Mouse (Mus musculus) midbrain, embryonic 16.5 days (tissue): Measurements from ENCODE around the gene Erc2. TPM values are rescaled to one million over a fixed set of nuclear protein-coding genes. Genes with fewer than 3 reads are reported as not detected.

Experiments
- ATAC-seq: fragments of 200-750 bp; cut with Nextera tagmentation; 2 replicates; pipeline ENCODE4 v1.8.0; 2017; ENCODE audit warnings: moderate TSS enrichment
- H3K27ac ChIP-seq: fragments of 300-500 bp; sonication (generic); 2 replicates; pipeline ENCODE4 v1.5.1; 2014; ENCODE audit warnings: mild to moderate bottlenecking, low read length, mixed read lengths
- H3K27me3 ChIP-seq: fragments of 300-500 bp; sonication (generic); 2 replicates; pipeline ENCODE4 v1.6.1; 2014; ENCODE audit warnings: low read depth, low read length, mixed read lengths; ENCODE audit not compliant: control insufficient read depth, insufficient read depth
- H3K36me3 ChIP-seq: fragments of 300-500 bp; sonication (generic); 2 replicates; pipeline ENCODE4 v1.6.1; 2014; ENCODE audit warnings: mild to moderate bottlenecking, low read length, moderate library complexity, mixed read lengths; ENCODE audit not compliant: control insufficient read depth, insufficient read depth
- H3K4me1 ChIP-seq: fragments of 300-500 bp; sonication (generic); 2 replicates; pipeline ENCODE4 v1.6.1; 2014; ENCODE audit warnings: mild to moderate bottlenecking, low read length, mixed read lengths; ENCODE audit not compliant: control insufficient read depth, insufficient read depth
- H3K4me2 ChIP-seq: fragments of 300-500 bp; sonication (generic); 2 replicates; pipeline ENCODE4 v1.6.1; 2014; ENCODE audit warnings: mild to moderate bottlenecking, low read length, mixed read lengths
- H3K4me3 ChIP-seq: fragments of 300-500 bp; sonication (generic); 2 replicates; pipeline ENCODE4 v1.5.1; 2014; ENCODE audit warnings: low read depth, mild to moderate bottlenecking, low read length, moderate library complexity, mixed read lengths
- H3K9ac ChIP-seq: fragments of 300-500 bp; sonication (generic); 2 replicates; pipeline ENCODE4 v1.6.1; 2014; ENCODE audit warnings: low read depth, low read length, mixed read lengths
- H3K9me3 ChIP-seq: fragments of 300-500 bp; sonication (generic); replicated peaks from 2 replicates; pipeline ENCODE4 v1.6.1; 2014; ENCODE audit warnings: mild to moderate bottlenecking, low read length, mixed read lengths; ENCODE audit not compliant: control insufficient read depth, poor library complexity, severe bottlenecking
- WGBS: fragments of 180-500 bp; shearing (Covaris S2); extraction: QIAGEN DNeasy Blood & Tissue Kit; methylation state at CpG from one replicate; pipeline ENCODE4 v1.1.7; 2014; 5-methylcytosine and 5-hydroxymethylcytosine counted together
- polyA plus RNA-seq: library from polyadenylated mRNA; unstranded; fragments of >200 nt; fragmentation: Nextera tagmentation; extraction: Ambion mirVana; gene quantifications from 2 replicates; pipeline ENCODE4 v1.2.1, GENCODE M21; 2015

Gene Erc2
- polyA plus RNA-seq, 1 experiment from 2014 or later = 94.2 TPM

DNA sequence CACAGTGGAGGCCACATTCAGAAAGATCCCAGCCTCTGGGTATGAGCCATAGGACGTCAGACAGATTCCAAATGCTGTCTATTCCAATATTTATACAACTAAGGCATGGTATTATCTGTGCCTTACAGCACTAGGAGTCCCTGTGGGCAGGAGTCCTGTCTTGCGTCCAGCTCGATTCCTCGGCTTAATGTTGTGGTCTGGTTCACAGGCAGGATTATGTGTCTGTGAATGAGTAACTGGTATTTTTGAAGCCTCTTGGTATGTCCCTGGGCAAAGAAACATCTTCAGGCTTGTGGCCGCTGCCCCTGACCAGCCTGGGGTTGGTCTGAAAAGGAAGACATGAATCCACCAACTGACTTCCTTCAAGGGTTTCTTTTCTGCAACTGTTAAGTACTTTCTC lies 153.1 kb downstream of the Erc2 start:
- no peaks in the 10 kb centered on the region for H3K36me3 ChIP-seq
- WGBS = 38% methylated on average over 5 of the region's 5 CpGs
- no peak for ATAC-seq

DNA sequence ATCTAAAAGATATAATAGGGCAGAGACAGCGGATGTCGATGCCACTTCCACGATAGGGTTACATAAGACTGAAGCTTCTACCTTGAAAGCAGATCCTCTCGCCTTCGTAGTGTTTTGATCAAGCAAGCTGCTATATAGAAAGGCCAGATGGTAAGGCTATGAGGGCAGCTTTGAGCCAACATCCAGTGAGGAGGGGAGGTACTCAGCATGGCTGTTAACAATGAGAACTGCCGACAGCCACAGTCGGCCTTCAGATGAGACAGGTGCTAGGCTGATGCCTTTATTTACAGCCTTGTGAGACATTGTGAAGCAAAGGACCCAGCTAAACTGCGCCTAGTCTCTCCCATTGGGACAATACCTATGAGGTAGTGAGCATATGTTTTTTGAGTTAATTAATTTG lies 156.3 kb downstream of the Erc2 start:
- H3K4me3 ChIP-seq = no peak overlapping the region
- H3K36me3 ChIP-seq = peaks cover 2% of the 10 kb centered on the region; the same call in 1 of the 2 replicates
- H3K27ac ChIP-seq = no peak overlapping the region
- no peaks in the 10 kb centered on the region for H3K27me3 ChIP-seq
- no peak for ATAC-seq
- H3K9ac ChIP-seq = no peak overlapping the region
- H3K4me1 ChIP-seq = no peaks in the 10 kb centered on the region
- WGBS = 53% methylated on average over 8 of the region's 8 CpGs
- no peak overlapping the region for H3K4me2 ChIP-seq
- H3K9me3 ChIP-seq = no peaks in the 10 kb centered on the region

More for the DNA sequence above, 153.1 kb downstream of the Erc2 start:
- no peak overlapping the region for H3K27ac ChIP-seq
- H3K4me2 ChIP-seq = no peak overlapping the region
- H3K9me3 ChIP-seq = no peaks in the 10 kb centered on the region
- no peaks in the 10 kb centered on the region for H3K4me1 ChIP-seq
- no peak overlapping the region for H3K4me3 ChIP-seq
- no peak overlapping the region for H3K9ac ChIP-seq
- H3K27me3 ChIP-seq = no peaks in the 10 kb centered on the region

DNA sequence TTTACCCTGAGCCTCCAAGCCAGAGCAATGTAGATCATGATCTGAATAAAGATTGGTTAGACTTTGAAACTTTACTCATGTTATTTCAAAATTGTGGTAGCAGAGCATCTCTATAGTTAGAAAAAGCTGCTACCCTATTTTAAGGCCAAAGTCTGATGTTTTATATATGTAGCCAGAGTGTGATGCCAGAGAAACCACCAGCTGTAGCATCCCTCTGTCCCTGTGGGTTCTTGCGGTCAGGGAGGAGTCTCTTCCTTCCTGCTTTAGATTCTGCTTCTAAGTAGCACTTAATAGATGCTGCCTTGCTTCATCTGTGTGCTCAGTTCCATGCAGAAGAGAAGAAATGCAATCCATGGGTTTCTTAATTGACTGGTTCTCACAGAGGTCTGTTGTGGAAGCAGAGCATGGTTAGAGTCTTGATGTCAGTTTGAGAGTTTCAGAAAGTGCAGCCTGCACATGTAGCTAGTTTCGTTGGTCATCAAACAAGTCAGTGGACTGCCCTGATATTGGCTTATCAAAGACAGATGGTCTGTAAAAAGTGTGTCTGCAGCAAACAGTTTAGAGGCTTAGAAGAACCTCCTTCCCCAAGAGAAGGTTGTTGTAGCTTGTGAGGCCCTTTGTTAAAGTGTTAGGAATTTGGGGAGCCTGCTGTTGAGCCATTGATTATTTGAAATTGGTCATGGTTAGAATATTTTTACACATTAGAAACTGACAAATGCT lies 156.9 kb downstream of the Erc2 start:
- Histone ChIP-seq H3K36me3 (peaks cover 2% of the 10 kb centered on the region; the same call in 1 of the 2 replicates), H3K27ac (no peak overlapping the region), H3K9me3 (no peaks in the 10 kb centered on the region), H3K9ac (no peak overlapping the region), H3K4me3 (no peak overlapping the region), H3K4me1 (no peaks in the 10 kb centered on the region), H3K4me2 (no peak overlapping the region), H3K27me3 (no peaks in the 10 kb centered on the region)
- no peak for ATAC-seq
- 86% methylated on average over 2 of the region's 2 CpGs for WGBS

DNA sequence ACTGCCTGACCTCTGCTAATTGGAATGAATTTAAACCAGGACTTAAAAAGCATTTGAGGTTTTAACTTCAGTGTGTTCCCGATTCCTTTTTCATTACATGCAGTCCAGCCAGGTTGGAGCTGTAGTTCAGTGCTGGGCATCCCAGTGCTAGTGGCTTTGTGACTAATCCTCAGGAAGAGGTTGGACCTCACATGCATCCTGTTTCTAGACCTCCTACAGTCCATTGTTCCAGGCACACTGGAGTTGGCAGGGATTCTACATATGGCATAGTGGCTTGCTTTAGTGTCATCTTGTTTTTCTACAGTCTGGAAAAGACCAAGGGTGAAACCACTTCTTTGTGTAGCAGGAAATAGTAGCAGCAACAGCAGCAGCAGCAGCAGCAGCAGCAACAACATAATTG lies 159.0 kb downstream of the Erc2 start:
- H3K4me3 ChIP-seq = no peak overlapping the region
- H3K9ac ChIP-seq = no peak overlapping the region
- H3K27me3 ChIP-seq = no peaks in the 10 kb centered on the region
- no peak for ATAC-seq
- H3K9me3 ChIP-seq = no peaks in the 10 kb centered on the region
- no peaks in the 10 kb centered on the region for H3K4me1 ChIP-seq
- peaks cover 2% of the 10 kb centered on the region; the same call in 1 of the 2 replicates for H3K36me3 ChIP-seq
- no peak overlapping the region for H3K4me2 ChIP-seq
- H3K27ac ChIP-seq = no peak overlapping the region
- 31% methylated on average over 1 of the region's 1 CpGs for WGBS

DNA sequence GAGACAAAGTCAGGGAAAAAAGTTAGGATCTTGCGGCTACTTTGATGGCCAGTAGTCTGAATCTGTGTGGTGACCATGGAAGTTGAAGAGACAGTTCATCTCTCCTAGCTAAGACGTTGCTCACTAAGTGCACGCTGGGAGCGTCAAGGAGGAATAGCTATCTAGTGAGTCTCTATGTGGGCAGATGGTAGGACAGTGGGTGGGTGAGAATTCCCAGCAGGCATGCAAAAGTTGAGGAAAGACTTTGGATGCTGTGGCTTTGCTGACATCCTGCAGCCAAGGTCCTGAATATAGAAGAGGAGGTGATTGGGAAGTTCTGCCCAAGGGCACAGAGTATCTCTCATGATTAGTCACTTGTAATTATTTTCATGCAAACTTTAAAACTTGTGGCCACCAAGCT lies 162.6 kb downstream of the Erc2 start:
- 86% methylated on average over 4 of the region's 4 CpGs for WGBS
- Histone ChIP-seq H3K27me3 (no peaks in the 10 kb centered on the region), H3K27ac (no peak overlapping the region), H3K9ac (no peak overlapping the region), H3K4me3 (no peak overlapping the region), H3K4me1 (no peaks in the 10 kb centered on the region), H3K36me3 (peaks cover 2% of the 10 kb centered on the region; the same call in 1 of the 2 replicates), H3K9me3 (no peaks in the 10 kb centered on the region), H3K4me2 (no peak overlapping the region)
- ATAC-seq = no peak

DNA sequence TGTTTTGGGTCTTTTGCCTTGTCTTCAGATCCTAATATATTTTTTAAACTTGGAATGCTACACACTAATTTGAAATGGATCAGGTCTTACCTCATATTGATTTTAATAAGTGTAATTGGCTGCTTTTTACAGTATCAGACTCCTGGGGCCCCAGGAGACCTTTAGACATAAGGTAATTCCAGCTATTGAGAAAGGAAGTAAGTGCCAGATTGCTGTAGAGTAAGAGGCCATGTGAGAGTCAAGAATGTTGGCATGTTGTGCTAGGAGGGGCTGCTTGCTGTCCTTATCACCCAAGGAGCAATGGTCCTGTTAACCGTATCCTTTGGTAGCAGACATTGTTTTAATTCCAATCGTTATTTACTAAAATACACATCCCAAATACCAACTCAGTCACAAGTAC lies 163.3 kb downstream of the Erc2 start:
- Histone ChIP-seq H3K36me3 (peaks cover 2% of the 10 kb centered on the region; the same call in 1 of the 2 replicates), H3K9me3 (no peaks in the 10 kb centered on the region), H3K27me3 (no peaks in the 10 kb centered on the region), H3K4me3 (no peak overlapping the region), H3K27ac (no peak overlapping the region), H3K4me2 (no peak overlapping the region), H3K4me1 (no peaks in the 10 kb centered on the region), H3K9ac (no peak overlapping the region)
- ATAC-seq = no peak
- 98% methylated on average over 2 of the region's 2 CpGs for WGBS

DNA sequence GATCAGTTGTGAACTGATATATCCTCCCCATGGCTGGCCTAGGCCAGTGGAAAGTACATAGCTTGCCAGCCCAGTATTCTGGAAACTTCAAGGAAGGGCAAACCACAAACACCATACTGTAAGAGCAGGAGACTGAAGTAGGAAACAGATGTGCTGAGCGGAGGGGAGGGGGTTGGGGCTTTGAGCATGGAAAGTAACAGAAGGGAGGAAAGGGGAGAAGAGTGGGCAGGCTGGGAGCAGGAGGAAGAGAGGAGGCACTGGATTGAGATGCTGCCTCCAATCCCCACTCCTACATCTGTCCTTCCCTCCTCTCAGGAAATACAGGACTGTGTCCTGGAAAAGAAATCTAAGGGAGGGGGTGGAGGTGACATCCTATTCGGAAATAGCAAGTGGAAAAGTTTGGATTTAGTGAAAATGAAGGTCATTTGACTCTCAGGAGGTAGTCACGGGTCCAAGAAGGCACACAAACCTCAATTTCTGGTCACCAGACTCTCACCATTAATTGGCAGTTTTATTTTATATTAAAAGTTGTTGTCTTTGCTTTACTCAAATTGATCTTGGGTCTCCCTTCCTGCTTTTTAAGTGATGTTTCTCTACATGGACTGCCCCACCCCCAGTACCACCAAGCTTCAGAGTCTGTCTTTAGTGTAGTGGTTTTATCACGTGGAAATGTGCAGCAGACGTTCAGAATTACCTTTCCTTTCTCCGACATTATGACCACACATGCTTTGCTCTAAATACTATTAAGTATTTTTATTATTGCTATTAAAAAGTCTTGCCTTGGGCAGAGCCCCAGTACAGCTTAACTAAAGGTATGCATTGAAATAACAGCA lies 167.1 kb downstream of the Erc2 start:
- H3K36me3 ChIP-seq = no peaks in the 10 kb centered on the region
- no peaks in the 10 kb centered on the region for H3K27me3 ChIP-seq
- H3K9ac ChIP-seq = no peak overlapping the region
- H3K4me1 ChIP-seq = no peaks in the 10 kb centered on the region
- no peak for ATAC-seq
- H3K27ac ChIP-seq = no peak overlapping the region
- H3K9me3 ChIP-seq = no peaks in the 10 kb centered on the region
- H3K4me3 ChIP-seq = no peak overlapping the region
- no peak overlapping the region for H3K4me2 ChIP-seq
- 83% methylated on average over 6 of the region's 6 CpGs for WGBS

DNA sequence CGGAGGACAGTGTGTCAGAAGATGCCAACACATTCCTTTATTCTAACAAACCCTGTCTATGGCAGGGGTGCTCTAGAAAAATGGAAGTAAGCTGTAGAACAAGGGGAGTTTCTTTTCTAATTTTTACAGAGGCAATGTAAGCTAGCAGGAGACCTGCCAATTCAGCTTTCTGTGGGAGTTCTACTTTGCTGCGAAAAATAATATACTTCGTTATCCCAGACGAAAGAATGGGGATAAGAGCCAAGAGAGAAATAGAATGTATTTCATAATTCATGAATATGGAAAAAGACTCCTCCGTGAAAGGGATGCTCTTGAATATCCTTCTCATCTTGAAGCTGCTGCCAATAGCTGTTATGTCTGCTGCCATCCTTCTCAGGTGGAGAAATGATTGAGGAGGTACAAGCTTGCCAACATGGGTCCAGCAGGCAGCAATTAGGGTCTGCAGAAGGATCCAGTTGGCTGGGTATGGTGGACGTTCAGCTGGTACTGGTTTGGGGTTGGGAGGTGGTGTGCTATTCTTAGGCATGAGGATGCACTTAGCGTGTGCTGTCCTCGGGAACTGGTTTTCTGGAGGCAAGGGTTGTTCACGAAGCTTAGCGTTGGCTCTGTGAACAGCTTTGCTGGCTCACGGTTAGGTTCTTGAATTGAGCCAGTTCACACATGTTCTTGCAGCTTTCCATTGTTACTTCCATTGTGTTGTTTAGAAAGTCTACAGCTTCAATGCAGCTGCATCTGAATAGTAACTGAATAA lies 176.1 kb downstream of the Erc2 start:
- 0 out of 2 replicates have a peak, but pooled peaks cover 2% of the 10 kb centered on the region for H3K4me1 ChIP-seq
- H3K36me3 ChIP-seq = no peaks in the 10 kb centered on the region
- ATAC-seq = no peak
- H3K4me2 ChIP-seq = no peak overlapping the region
- no peaks in the 10 kb centered on the region for H3K27me3 ChIP-seq
- 56% methylated on average over 11 of the region's 11 CpGs for WGBS
- no peak overlapping the region for H3K9ac ChIP-seq
- no peaks in the 10 kb centered on the region for H3K9me3 ChIP-seq
- H3K4me3 ChIP-seq = no peak overlapping the region
- no peak overlapping the region for H3K27ac ChIP-seq
